Mouse (Mus musculus): ENCODE data around the gene Cdc34. TPM values are rescaled to one million over a fixed set of nuclear protein-coding genes. Genes with fewer than 3 reads are reported as not detected.

Cdc34 gene
- polyA plus RNA-seq, 1 experiment = 299 TPM

GRCm38 (mm10) chr10:79714996-79715395 lies 33.0 kb downstream of the Cdc34 start:
- H3K9me3 ChIP-seq (replicated peaks; ENCODE audit: control insufficient read depth, insufficient read depth, low read length, poor library complexity, severe bottlenecking) = no peaks in the 10 kb centered on the region
- H3K4me3 ChIP-seq (ENCODE audit: low read depth, low read length) = no peak overlapping the region
- H3K27ac ChIP-seq (ENCODE audit: insufficient read depth, low read length) = no peak overlapping the region
- no peaks in the 10 kb centered on the region; the same call in 1 of the 2 replicates for H3K27me3 ChIP-seq (ENCODE audit: control insufficient read depth, insufficient read depth, low read length, poor library complexity, severe bottlenecking)
- H3K36me3 ChIP-seq (ENCODE audit: control insufficient read depth, insufficient read depth, low read length, poor library complexity, severe bottlenecking) = peaks cover 13% of the 10 kb centered on the region
- H3K9ac ChIP-seq (ENCODE audit: low read depth, poor library complexity, severe bottlenecking) = no peak overlapping the region
- no peaks in the 10 kb centered on the region for H3K4me1 ChIP-seq (ENCODE audit: control insufficient read depth, insufficient read depth, low read length)
- TF ChIP-seq EP300 (IDR thresholded peaks at IDR 0.05; ENCODE audit: insufficient read depth, low read depth, low read length) = no peak
- no peak for TF ChIP-seq POLR2A (IDR thresholded peaks at IDR 0.05; ENCODE audit: insufficient read depth, low read length)
- TF ChIP-seq CTCF (IDR thresholded peaks at IDR 0.05; ENCODE audit: low read depth, low read length) = no peak

GRCm38 (mm10) chr10:79716254-79716987 lies 34.4 kb downstream of the Cdc34 start, which contains the start of gene Hcn2:
Gene Hcn2 (plus strand): TSS chr10:79716634.
- no peaks in the 10 kb centered on the region; the same call in 1 of the 2 replicates for H3K27me3 ChIP-seq (ENCODE audit: control insufficient read depth, insufficient read depth, low read length, poor library complexity, severe bottlenecking)
- no peaks in the 10 kb centered on the region; the same call in 1 of the 2 replicates for H3K36me3 ChIP-seq (ENCODE audit: control insufficient read depth, insufficient read depth, low read length, poor library complexity, severe bottlenecking)
- no peaks in the 10 kb centered on the region for H3K4me1 ChIP-seq (ENCODE audit: control insufficient read depth, insufficient read depth, low read length)
- no peaks in the 10 kb centered on the region for H3K9me3 ChIP-seq (replicated peaks; ENCODE audit: control insufficient read depth, insufficient read depth, low read length, poor library complexity, severe bottlenecking)
- H3K27ac ChIP-seq (ENCODE audit: insufficient read depth, low read length) = no peak within 1 kb of the TSS
- peak within 1 kb of the TSS; percentile 90 for H3K9ac ChIP-seq (ENCODE audit: low read depth, poor library complexity, severe bottlenecking)
- no peak for TF ChIP-seq EP300 (IDR thresholded peaks at IDR 0.05; ENCODE audit: insufficient read depth, low read depth, low read length)
- TF ChIP-seq CTCF (IDR thresholded peaks at IDR 0.05; ENCODE audit: low read depth, low read length) = no peak
- no peak for TF ChIP-seq POLR2A (IDR thresholded peaks at IDR 0.05; ENCODE audit: insufficient read depth, low read length)
- H3K4me3 ChIP-seq (ENCODE audit: low read depth, low read length) = peak within 1 kb of the TSS; percentile 71

GRCm38 (mm10) chr10:79716988-79717355 lies 35.0 kb downstream of the Cdc34 start:
- Histone ChIP-seq H3K4me3 (ENCODE audit: low read depth, low read length) (peak overlapping the region; percentile 59), H3K9me3 (replicated peaks; ENCODE audit: control insufficient read depth, insufficient read depth, low read length, poor library complexity, severe bottlenecking) (no peaks in the 10 kb centered on the region), H3K9ac (ENCODE audit: low read depth, poor library complexity, severe bottlenecking) (peak overlapping the region; percentile 90), H3K27me3 (ENCODE audit: control insufficient read depth, insufficient read depth, low read length, poor library complexity, severe bottlenecking) (no peaks in the 10 kb centered on the region; the same call in 1 of the 2 replicates), H3K4me1 (ENCODE audit: control insufficient read depth, insufficient read depth, low read length) (no peaks in the 10 kb centered on the region), H3K36me3 (ENCODE audit: control insufficient read depth, insufficient read depth, low read length, poor library complexity, severe bottlenecking) (no peaks in the 10 kb centered on the region), H3K27ac (ENCODE audit: insufficient read depth, low read length) (no peak overlapping the region)
- no peak for TF ChIP-seq CTCF (IDR thresholded peaks at IDR 0.05; ENCODE audit: low read depth, low read length)
- no peak for TF ChIP-seq POLR2A (IDR thresholded peaks at IDR 0.05; ENCODE audit: insufficient read depth, low read length)
- TF ChIP-seq EP300 (IDR thresholded peaks at IDR 0.05; ENCODE audit: insufficient read depth, low read depth, low read length) = no peak

GRCm38 (mm10) chr10:79717640-79718357 lies 35.8 kb downstream of the Cdc34 start:
- Histone ChIP-seq H3K4me1 (ENCODE audit: control insufficient read depth, insufficient read depth, low read length) (no peaks in the 10 kb centered on the region), H3K9ac (ENCODE audit: low read depth, poor library complexity, severe bottlenecking) (no peak overlapping the region), H3K4me3 (ENCODE audit: low read depth, low read length) (peak overlapping the region; percentile 59), H3K27ac (ENCODE audit: insufficient read depth, low read length) (no peak overlapping the region), H3K36me3 (ENCODE audit: control insufficient read depth, insufficient read depth, low read length, poor library complexity, severe bottlenecking) (no peaks in the 10 kb centered on the region), H3K9me3 (replicated peaks; ENCODE audit: control insufficient read depth, insufficient read depth, low read length, poor library complexity, severe bottlenecking) (no peaks in the 10 kb centered on the region), H3K27me3 (ENCODE audit: control insufficient read depth, insufficient read depth, low read length, poor library complexity, severe bottlenecking) (no peaks in the 10 kb centered on the region; the same call in 1 of the 2 replicates)
- no peak for TF ChIP-seq EP300 (IDR thresholded peaks at IDR 0.05; ENCODE audit: insufficient read depth, low read depth, low read length)
- no peak for TF ChIP-seq POLR2A (IDR thresholded peaks at IDR 0.05; ENCODE audit: insufficient read depth, low read length)
- no peak for TF ChIP-seq CTCF (IDR thresholded peaks at IDR 0.05; ENCODE audit: low read depth, low read length)

GRCm38 (mm10) chr10:79721089-79721488 lies 39.1 kb downstream of the Cdc34 start:
- H3K27ac ChIP-seq (ENCODE audit: insufficient read depth, low read length) = no peak overlapping the region
- no peaks in the 10 kb centered on the region; the same call in 1 of the 2 replicates for H3K27me3 ChIP-seq (ENCODE audit: control insufficient read depth, insufficient read depth, low read length, poor library complexity, severe bottlenecking)
- no peaks in the 10 kb centered on the region for H3K36me3 ChIP-seq (ENCODE audit: control insufficient read depth, insufficient read depth, low read length, poor library complexity, severe bottlenecking)
- TF ChIP-seq POLR2A (IDR thresholded peaks at IDR 0.05; ENCODE audit: insufficient read depth, low read length) (no peak), EP300 (IDR thresholded peaks at IDR 0.05; ENCODE audit: insufficient read depth, low read depth, low read length) (no peak), CTCF (IDR thresholded peaks at IDR 0.05; ENCODE audit: low read depth, low read length) (no peak)
- H3K4me3 ChIP-seq (ENCODE audit: low read depth, low read length) = no peak overlapping the region
- H3K9me3 ChIP-seq (replicated peaks; ENCODE audit: control insufficient read depth, insufficient read depth, low read length, poor library complexity, severe bottlenecking) = no peaks in the 10 kb centered on the region
- no peak overlapping the region for H3K9ac ChIP-seq (ENCODE audit: low read depth, poor library complexity, severe bottlenecking)
- H3K4me1 ChIP-seq (ENCODE audit: control insufficient read depth, insufficient read depth, low read length) = no peaks in the 10 kb centered on the region

- Histone ChIP-seq H3K27me3 (ENCODE audit: control insufficient read depth, insufficient read depth, low read length, poor library complexity, severe bottlenecking) (no peaks in the 10 kb centered on the region), H3K4me1 (ENCODE audit: control insufficient read depth, insufficient read depth, low read length) (no peaks in the 10 kb centered on the region), H3K4me3 (ENCODE audit: low read depth, low read length) (no peak overlapping the region), H3K27ac (ENCODE audit: insufficient read depth, low read length) (no peak overlapping the region), H3K36me3 (ENCODE audit: control insufficient read depth, insufficient read depth, low read length, poor library complexity, severe bottlenecking) (no peaks in the 10 kb centered on the region), H3K9me3 (replicated peaks; ENCODE audit: control insufficient read depth, insufficient read depth, low read length, poor library complexity, severe bottlenecking) (no peaks in the 10 kb centered on the region), H3K9ac (ENCODE audit: low read depth, poor library complexity, severe bottlenecking) (no peak overlapping the region)
- no peak for TF ChIP-seq CTCF (IDR thresholded peaks at IDR 0.05; ENCODE audit: low read depth, low read length)
These were observed 41.1 kb downstream of the Cdc34 start for GRCm38 (mm10) chr10:79723047-79723446.

All from ES-Bruce4 (cell line).